Mouse (Mus musculus) midbrain, postnatal 0 days (tissue): ENCODE data around the gene Uba2. TPM values are rescaled to one million over a fixed set of nuclear protein-coding genes. Genes with fewer than 3 reads are reported as not detected.
"Not testable (repeated sequence)": the region's sequence is repeated elsewhere in the genome, so short reads cannot be mapped to it uniquely, and the experiment has no call there.

Experiments used
- ATAC-seq: fragments of 200-750 bp; cut with Nextera tagmentation; 2 replicates; pipeline ENCODE4 v1.8.0; 2017; ENCODE audit warnings: moderate number of reproducible peaks, mild to moderate bottlenecking, moderate TSS enrichment, moderate library complexity; ENCODE audit not compliant: low FRiP score
- DNase-seq: peaks from one replicate; pipeline ENCODE4 v3.0.0-alpha.2; 2015; ENCODE audit warnings: low spot score
- H3K27ac ChIP-seq: fragments of 300-500 bp; sonication (generic); 2 replicates; pipeline ENCODE4 v1.5.1; 2014; ENCODE audit warnings: low read depth, mild to moderate bottlenecking, low read length, mixed read lengths
- H3K27me3 ChIP-seq: fragments of 300-500 bp; sonication (generic); 2 replicates; pipeline ENCODE4 v1.6.1; 2014; ENCODE audit warnings: low read length, control low read depth, mixed read lengths; ENCODE audit not compliant: insufficient read depth
- H3K36me3 ChIP-seq: fragments of 300-500 bp; sonication (generic); 2 replicates; pipeline ENCODE4 v1.6.1; 2014; ENCODE audit warnings: low read length, control low read depth, mixed read lengths; ENCODE audit not compliant: insufficient read depth
- H3K4me1 ChIP-seq: fragments of 300-500 bp; sonication (generic); 2 replicates; pipeline ENCODE4 v1.6.1; 2014; ENCODE audit warnings: mild to moderate bottlenecking, control low read depth, antibody characterized with exemption, low read length, mixed read lengths; ENCODE audit not compliant: insufficient read depth
- H3K4me2 ChIP-seq: fragments of 300-500 bp; sonication (generic); 2 replicates; pipeline ENCODE4 v1.6.1; 2014; ENCODE audit warnings: low read depth, mild to moderate bottlenecking, low read length, mixed read lengths; ENCODE audit not compliant: poor library complexity, severe bottlenecking
- H3K4me3 ChIP-seq: fragments of 300-500 bp; sonication (generic); 2 replicates; pipeline ENCODE4 v1.5.1; 2014; ENCODE audit warnings: low read depth, mild to moderate bottlenecking, low read length, moderate library complexity
- H3K9ac ChIP-seq: fragments of 300-500 bp; sonication (generic); replicated peaks from 2 replicates; pipeline ENCODE4 v1.6.1; 2014; ENCODE audit warnings: mild to moderate bottlenecking, low read length, moderate library complexity, mixed read lengths; ENCODE audit not compliant: poor library complexity, severe bottlenecking
- H3K9me3 ChIP-seq: fragments of 300-500 bp; sonication (generic); 2 replicates; pipeline ENCODE4 v1.6.1; 2016; ENCODE audit warnings: low read length, control low read depth
- CTCF ChIP-seq: IDR thresholded peaks from 2 replicates; pipeline ENCODE4 v1.5.1; 2016; ENCODE audit warnings: antibody characterized with exemption, mild to moderate bottlenecking
- WGBS: fragments of 180-500 bp; shearing (Covaris S2); extraction: QIAGEN DNeasy Blood & Tissue Kit; methylation state at CpG from one replicate; pipeline ENCODE4 v1.1.7; 2014; 5-methylcytosine and 5-hydroxymethylcytosine counted together
- polyA plus RNA-seq: library from polyadenylated mRNA; unstranded; fragments of >200 nt; fragmentation: Nextera tagmentation; extraction: Ambion mirVana; gene quantifications from 2 replicates; pipeline ENCODE4 v1.2.1, GENCODE M21; 2015
- total RNA-seq: library from RNA; depleted of rRNA; stranded (reverse); fragments of >200 nt; gene quantifications from 2 replicates; pipeline ENCODE4 v1.2.3, GENCODE M21; 2014

Gene Uba2
- total and polyA plus RNA-seq, 2 experiments from 2014 or later: 120 to 142 TPM

GRCm38 (mm10) chr7:34208027-34208745 lies 38.8 kb upstream of the Uba2 start:
- no peak overlapping the region for H3K4me3 ChIP-seq
- H3K4me2 ChIP-seq: no peak overlapping the region
- H3K9me3 ChIP-seq: no peaks in the 10 kb centered on the region
- peaks cover 90% of the 10 kb centered on the region for H3K36me3 ChIP-seq
- ATAC-seq (no peak), DNase-seq (no peak)
- H3K4me1 ChIP-seq: no peaks in the 10 kb centered on the region
- H3K27ac ChIP-seq: no peak overlapping the region
- no peaks in the 10 kb centered on the region for H3K27me3 ChIP-seq
- H3K9ac ChIP-seq: no peak overlapping the region
- WGBS: 90% methylated on average over 9 of the region's 9 CpGs
- TF ChIP-seq CTCF: peak; percentile 22; the same call in 1 of the 2 replicates

GRCm38 (mm10) chr7:34206331-34206730 lies 36.9 kb upstream of the Uba2 start:
- H3K4me2 ChIP-seq: no peak overlapping the region
- no peaks in the 10 kb centered on the region for H3K9me3 ChIP-seq
- no peaks in the 10 kb centered on the region for H3K4me1 ChIP-seq
- 95% methylated on average over 6 of the region's 6 CpGs for WGBS
- H3K9ac ChIP-seq: no peak overlapping the region
- no peak for ATAC-seq
- H3K27me3 ChIP-seq: no peaks in the 10 kb centered on the region
- H3K36me3 ChIP-seq: peaks cover 84% of the 10 kb centered on the region
- H3K27ac ChIP-seq: no peak overlapping the region
- TF ChIP-seq CTCF: no peak
- H3K4me3 ChIP-seq: no peak overlapping the region
- no peak for DNase-seq

GRCm38 (mm10) chr7:34202147-34202546 lies 32.7 kb upstream of the Uba2 start:
- not testable (repeated sequence) for H3K9ac ChIP-seq, ATAC-seq, H3K4me3 ChIP-seq, H3K27me3 ChIP-seq, H3K27ac ChIP-seq, H3K9me3 ChIP-seq, H3K4me2 ChIP-seq, DNase-seq, H3K4me1 ChIP-seq
- 97% methylated on average over 7 of the region's 10 CpGs for WGBS
- H3K36me3 ChIP-seq: peaks cover 53% of the 10 kb centered on the region

GRCm38 (mm10) chr7:34200829-34201228 lies 31.4 kb upstream of the Uba2 start:
- TF ChIP-seq CTCF: no peak
- Histone ChIP-seq H3K36me3 (peaks cover 44% of the 10 kb centered on the region), H3K9me3 (no peaks in the 10 kb centered on the region), H3K4me2 (no peak overlapping the region), H3K27me3 (no peaks in the 10 kb centered on the region), H3K9ac (no peak overlapping the region), H3K27ac (no peak overlapping the region), H3K4me1 (no peaks in the 10 kb centered on the region), H3K4me3 (no peak overlapping the region)
- DNase-seq: no peak
- no peak for ATAC-seq
- 98% methylated on average over 2 of the region's 2 CpGs for WGBS

GRCm38 (mm10) chr7:34198346-34198745 lies 28.9 kb upstream of the Uba2 start:
- 52% methylated on average over 3 of the region's 3 CpGs for WGBS
- Histone ChIP-seq H3K9me3 (no peaks in the 10 kb centered on the region), H3K4me1 (no peaks in the 10 kb centered on the region), H3K27ac (no peak overlapping the region), H3K9ac (no peak overlapping the region), H3K36me3 (peaks cover 22% of the 10 kb centered on the region; the same call in 1 of the 2 replicates), H3K27me3 (no peaks in the 10 kb centered on the region), H3K4me3 (no peak overlapping the region), H3K4me2 (no peak overlapping the region)
- ATAC-seq: no peak
- DNase-seq: peak; percentile 12
- TF ChIP-seq CTCF: peak; percentile 59
